Mouse (Mus musculus): ENCODE data around the gene Nbeal2. TPM values are rescaled to one million over a fixed set of nuclear protein-coding genes. Genes with fewer than 3 reads are reported as not detected.

Nbeal2 gene
- 79.5 and 148 TPM in 2 replicates for polyA plus RNA-seq (2012; ENCODE audit: low replicate concordance)

DNA sequence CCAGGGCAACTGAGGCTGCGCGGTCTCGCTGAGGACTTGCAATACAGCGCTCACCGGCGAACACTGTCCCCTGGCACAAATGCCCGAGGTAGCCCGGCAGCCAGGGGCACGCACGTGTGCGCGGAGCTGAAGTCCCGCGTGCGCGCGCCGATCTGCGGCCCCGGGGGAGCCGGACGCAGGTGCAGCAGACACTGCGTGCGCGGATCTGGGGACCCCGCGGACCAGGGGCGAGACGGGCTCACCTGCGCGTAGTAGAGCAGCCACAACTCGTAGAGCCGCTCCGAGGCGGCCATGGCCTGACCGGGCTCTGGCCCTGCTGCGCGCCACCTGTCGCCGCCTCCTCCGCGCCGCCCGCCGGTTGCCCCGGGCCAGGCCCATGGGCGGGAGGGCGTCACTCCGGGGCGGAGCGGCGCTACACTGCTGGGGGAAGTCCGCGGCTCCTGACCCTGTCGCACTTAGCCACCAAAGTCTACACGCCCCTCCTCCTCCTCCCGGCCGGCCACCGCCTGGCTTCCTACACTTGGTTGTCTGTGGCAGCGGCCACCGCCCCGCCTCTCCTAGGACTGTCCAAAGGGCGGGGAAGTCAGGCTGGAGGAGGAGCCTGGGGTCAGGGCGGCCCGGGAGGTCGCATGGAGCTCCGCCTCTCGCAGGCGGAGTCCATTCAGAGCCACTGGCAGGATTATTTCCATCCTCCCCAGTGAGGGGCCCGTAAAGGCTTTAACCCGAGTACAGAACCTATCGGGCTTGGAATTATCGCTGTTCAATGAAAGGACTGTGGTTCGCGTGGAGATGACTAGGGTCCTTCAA lies at the start of gene Nbeal2:
TSS of gene Nbeal2 (minus strand) at position 507 of the 807 bp plus-strand sequence.

GRCm38 (mm10) chr9:110656249-110657221 lies 2.6 kb upstream of the Nbeal2 start, which contains the start of gene Ccdc12:
Gene Ccdc12, plus strand, starts transcription at chr9:110656503.

DNA sequence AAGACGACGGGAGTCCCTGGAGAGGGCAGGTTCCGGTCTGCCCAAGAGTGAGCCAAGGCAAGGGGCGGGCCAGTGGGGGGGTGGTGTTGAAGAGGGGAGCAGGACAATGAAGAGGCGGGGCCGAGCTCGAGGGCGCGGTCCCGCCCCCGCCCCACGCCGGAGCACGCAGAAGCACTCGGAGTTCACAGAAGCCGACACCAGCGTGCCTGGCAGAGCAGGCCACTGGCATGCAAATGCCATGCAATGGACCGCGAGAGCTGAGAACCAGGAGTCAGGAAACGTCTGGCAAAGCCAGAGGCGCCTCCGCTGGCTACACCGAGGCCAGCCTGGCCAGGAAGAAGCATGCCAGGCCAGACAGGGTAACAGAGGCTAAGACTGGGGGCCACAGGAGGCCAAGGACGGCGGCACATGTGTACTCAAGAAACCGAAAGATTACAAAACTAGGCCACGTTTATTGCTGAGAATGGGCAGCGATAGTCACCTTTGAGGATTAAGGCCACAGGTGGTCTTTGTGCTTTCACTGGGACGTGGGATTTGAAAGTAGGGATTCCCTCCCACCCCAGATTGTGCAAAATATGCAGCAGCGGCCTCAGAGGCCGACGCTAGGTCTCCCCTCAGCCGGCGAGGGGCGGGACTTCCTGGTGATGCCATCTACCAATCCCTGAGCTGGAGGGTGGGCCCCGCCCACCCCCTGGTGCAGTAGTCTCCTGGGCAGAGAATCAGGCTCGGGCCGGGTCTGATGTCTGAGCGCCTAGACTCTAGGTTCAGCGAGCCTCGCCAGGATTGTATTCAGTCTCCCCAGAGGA lies 29.4 kb downstream of the Nbeal2 start, which contains the start of gene Nradd:
TSS of gene Nradd (minus strand) at position 92 of the 806 bp plus-strand sequence.

Other genes with a start within 250 kb of the Nbeal2 start
- 79.1 and 91.7 TPM in 2 replicates for gene Ptpn23, start 245.9 kb downstream of the Nbeal2 start, polyA plus RNA-seq (2012; ENCODE audit: low replicate concordance)
- 24.1 and 59.6 TPM in 2 replicates for gene Ngp, start 234.4 kb downstream of the Nbeal2 start, polyA plus RNA-seq (2012; ENCODE audit: low replicate concordance)
- gene Klhl18, start 177.5 kb downstream of the Nbeal2 start, polyA plus RNA-seq (2012; ENCODE audit: low replicate concordance): 16.9 and 19.9 TPM in 2 replicates
- gene Kif9, start 177.2 kb downstream of the Nbeal2 start, polyA plus RNA-seq (2012; ENCODE audit: low replicate concordance): 0.27 and 0.38 TPM in 2 replicates
- gene Setd2, start 121.6 kb downstream of the Nbeal2 start, polyA plus RNA-seq (2012; ENCODE audit: low replicate concordance): 16.3 and 46.2 TPM in 2 replicates
- gene Nradd, start 29.7 kb downstream of the Nbeal2 start, polyA plus RNA-seq (2012; ENCODE audit: low replicate concordance): 2.4 and 4.4 TPM in 2 replicates
- gene Ccdc12, start 2.3 kb upstream of the Nbeal2 start, polyA plus RNA-seq (2012; ENCODE audit: low replicate concordance): 229 and 323 TPM in 2 replicates
- gene Myl3, start 87.7 kb upstream of the Nbeal2 start, polyA plus RNA-seq (2012; ENCODE audit: low replicate concordance): not detected in 2 replicates
- 0.34 and 0.69 TPM in 2 replicates for gene Pth1r, start 93.0 kb upstream of the Nbeal2 start, polyA plus RNA-seq (2012; ENCODE audit: low replicate concordance)
- not detected in 2 replicates for gene Prss42, start 144.0 kb upstream of the Nbeal2 start, polyA plus RNA-seq (2012; ENCODE audit: low replicate concordance)
- gene Prss44, start 159.8 kb upstream of the Nbeal2 start, polyA plus RNA-seq (2012; ENCODE audit: low replicate concordance): not detected in 2 replicates
- gene Prss43, start 172.5 kb upstream of the Nbeal2 start, polyA plus RNA-seq (2012; ENCODE audit: low replicate concordance): not detected in 2 replicates
- not detected in 2 replicates for gene Prss45, start 180.4 kb upstream of the Nbeal2 start, polyA plus RNA-seq (2012; ENCODE audit: low replicate concordance)
- not detected in 2 replicates for gene Prss46, start 190.3 kb upstream of the Nbeal2 start, polyA plus RNA-seq (2012; ENCODE audit: low replicate concordance)
- 0.66 and 4.9 TPM in 2 replicates for gene Prss50, start 203.8 kb upstream of the Nbeal2 start, polyA plus RNA-seq (2012; ENCODE audit: low replicate concordance)
- gene Als2cl, start 225.7 kb upstream of the Nbeal2 start, polyA plus RNA-seq (2012; ENCODE audit: low replicate concordance): 24.6 and 28.9 TPM in 2 replicates
- gene Tmie, start 226.0 kb upstream of the Nbeal2 start, polyA plus RNA-seq (2012; ENCODE audit: low replicate concordance): 0.85 and 2.7 TPM in 2 replicates